Mouse (Mus musculus) heart, adult 9 months (tissue): ENCODE data around the gene Gmpr2.

ENCODE experiments used
- DNase-seq, 2 experiments: peaks; one replicate each; pipeline ENCODE4 v3.0.0; 2022; ENCODE audit warnings: low spot score in 2 of 2

Gene Gmpr2

DNA sequence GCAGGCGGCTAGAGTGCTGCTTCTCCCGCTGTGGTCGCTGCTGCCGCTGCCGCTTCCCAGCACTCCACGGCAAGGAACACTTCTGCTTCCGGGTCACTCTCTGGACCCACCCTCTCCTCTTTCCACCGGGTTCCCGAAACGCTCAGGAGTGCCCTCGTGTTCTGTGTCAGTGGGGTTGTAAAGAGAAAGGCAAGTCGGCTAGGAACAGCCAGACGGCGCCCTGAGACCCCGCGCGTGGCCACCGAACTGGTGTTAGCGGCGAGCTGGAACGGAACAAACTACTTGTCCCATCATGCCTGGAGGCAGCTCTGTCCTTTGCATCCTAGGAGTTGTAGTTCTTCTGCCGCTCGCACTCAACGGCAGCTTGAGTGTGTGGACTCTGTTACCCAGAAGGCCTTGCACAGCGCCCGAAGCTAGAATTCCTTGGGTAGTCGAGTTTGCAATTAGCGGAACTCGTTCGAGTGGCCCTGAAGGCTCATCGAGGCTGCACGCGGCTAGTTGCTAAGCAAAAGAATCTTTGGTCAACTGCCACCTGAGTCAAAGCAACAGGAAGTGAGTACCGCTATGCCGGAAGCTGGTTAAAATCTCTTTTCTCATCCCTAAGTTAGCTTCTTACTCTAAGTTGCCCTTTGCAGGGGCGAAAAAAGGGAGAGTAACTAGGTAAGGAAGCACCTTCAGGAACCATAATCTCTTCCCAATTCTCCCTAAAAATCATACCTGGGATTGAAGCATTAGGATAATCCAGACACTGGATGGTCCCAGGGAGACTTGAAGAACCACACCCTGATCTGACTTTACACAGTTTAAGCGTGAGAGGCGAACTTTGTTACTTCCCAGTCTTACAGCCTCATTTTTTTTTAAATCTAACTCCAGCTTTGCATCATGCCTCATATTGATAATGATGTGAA lies at the start of gene Gmpr2, which contains the start of gene Nedd8:
Gmpr2 (plus strand) TSS at position 109 of the 908 bp plus-strand sequence.
Nedd8 (minus strand) TSS at position 292 of the 908 bp plus-strand sequence.
- peak; percentile 95 for DNase-seq

DNA sequence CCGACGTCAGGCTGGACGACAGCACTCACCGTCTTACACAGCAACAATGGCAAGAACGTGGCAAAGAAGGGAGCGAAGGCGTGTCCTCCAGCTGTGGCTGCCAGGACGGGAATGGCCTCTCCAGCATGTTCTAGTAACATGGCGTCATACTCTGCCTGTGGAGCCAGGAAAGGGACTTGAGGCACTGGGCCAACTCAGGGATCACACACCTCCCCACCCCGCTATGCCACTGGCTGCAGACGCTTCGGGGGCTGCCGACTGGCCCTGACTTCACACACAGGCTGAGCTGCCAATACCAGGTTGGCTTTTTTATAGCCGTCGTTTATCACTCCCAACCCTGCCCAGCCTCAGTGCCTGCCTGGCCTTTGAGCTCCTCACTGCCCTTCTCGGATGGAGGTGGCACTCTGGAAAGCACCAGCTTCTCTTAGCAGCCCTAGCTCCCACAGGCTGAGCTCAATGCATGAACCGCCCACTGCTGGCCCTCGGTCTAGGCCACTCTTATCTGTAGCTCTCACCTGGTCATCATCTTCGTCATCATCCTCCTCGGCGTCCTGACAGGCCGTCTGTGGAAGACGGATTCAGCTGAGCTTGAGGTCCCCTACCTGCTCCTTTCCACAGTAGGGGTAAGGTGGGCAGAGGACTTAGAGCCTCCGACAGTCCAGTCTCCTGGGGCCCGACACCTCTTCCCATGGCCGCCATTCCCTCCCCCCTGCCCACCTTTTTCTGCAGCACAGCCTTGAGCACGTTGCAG lies 43.5 kb upstream of the Gmpr2 start:
- DNase-seq, result no peak

DNA sequence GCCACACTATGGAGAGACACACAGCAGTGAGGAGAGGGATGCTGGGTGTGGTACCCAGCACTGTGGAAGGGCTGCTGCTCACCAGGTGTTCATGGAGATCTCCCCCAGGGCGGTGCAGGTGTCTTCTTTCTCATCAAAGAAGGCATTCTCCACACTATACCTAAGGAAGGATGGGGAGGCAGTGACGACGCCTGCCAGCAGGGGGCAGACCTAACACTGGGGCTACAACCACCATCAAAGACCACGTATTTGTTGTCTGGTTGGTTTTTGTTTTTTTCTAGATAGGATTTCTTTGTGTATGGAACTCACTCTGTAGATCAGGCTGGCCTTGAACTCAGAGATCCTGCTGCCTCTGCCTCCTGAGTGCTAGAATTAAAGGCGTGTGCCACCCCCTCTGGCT lies 42.4 kb upstream of the Gmpr2 start:
- DNase-seq, result peak; percentile 36 to 41

DNA sequence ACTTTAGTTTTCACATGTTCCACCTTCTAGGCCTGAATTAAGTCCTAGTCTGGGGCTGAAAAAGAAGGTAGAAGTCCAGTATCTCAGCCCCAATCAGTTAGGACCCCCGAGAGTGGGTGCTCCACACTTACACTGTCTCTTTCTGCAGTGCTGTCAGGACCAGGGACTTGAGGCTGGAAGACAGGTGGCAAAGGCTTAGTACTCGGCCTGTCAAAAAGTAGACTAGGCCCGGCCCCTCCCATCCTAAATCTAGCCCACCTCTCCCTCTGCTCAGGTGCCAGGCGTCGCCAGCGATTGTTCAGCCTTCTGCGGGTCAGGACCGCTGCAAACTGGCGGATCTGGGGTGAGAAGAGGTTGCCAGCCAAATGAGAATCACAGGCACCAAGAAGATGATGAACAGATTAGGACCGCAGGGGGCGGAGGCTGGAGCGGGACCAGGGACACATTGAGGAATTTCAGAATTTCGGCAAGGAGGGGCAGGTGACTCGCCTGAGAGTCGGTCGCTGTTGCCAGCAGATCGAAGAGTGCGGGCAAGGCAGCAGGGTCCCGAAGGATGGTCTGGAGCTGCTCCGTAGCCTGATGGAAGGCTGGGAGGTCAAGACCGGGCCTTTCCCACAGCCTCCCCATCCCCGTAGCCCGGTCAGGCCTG lies 36.7 kb upstream of the Gmpr2 start:
- peak; percentile 34 to 37 for DNase-seq

DNA sequence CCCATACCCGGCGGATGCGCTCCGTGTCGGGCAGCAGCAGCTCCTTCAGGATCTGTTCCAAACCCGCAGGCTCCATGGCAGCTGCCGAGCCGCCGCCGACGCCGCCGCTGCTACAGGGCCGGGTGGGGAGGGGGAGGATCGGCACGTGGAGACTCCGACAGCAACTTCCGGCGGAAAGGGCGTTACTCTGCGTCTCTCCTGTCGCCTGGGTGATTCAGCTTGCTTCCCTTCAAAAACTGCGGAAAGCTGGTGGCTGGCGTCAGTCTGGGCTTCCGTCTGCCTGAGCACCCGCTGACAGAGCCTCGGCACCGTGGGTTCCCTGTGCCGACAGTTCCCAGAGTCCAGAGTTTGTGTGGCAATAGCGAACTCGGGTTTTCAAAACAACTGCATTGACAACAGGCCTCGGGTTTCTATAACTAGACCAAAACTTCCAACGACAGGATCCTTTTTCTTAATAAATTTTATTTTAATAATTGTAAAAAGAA lies 36.2 kb upstream of the Gmpr2 start, which contains the start of gene Ipo4:
Ipo4 (minus strand) TSS at position 435 of the 485 bp plus-strand sequence.
- peak; percentile 86 to 89 for DNase-seq

DNA sequence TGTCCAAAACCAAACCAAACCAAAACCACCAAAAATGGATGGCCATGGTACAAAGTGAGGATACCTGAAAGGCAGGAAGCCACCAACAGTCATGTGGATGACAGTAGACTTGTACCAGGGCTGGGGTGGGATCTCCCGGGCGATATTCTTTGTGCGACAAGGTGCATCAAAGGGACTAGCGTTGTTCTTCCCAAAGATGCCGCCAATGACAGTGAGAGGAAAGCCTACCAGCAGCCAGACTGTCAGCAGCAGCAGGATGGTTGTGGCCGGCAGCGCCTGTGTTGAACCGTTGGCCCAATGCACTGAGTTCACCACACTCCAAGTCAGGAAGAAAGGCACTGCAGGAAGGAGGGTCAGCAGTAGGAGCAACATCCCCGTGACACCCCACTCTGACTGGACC lies 33.9 kb upstream of the Gmpr2 start, which contains the start of gene Gm49378:
Gm49378 (minus strand) TSS at position 101 of the 400 bp plus-strand sequence.
- DNase-seq, result no peak

DNA sequence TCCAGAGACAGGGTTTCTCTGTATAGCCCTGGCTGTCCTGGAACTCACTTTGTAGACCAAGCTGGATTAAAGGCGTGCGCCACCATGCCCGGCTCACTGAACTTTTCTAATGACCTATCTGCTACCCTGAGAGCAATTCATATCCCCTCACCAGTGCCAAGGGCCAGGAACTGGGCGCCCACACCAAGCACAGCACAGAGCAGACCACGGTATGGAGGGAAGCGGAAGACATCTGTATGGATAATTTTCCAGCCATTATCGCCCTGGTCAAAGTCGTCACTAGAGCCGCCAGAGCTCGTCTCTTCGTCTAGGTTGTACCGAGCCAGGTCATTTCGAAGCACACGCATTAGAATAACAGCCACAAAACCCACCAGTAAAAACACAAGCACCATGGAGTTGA lies 30.9 kb upstream of the Gmpr2 start:
- no peak for DNase-seq

DNA sequence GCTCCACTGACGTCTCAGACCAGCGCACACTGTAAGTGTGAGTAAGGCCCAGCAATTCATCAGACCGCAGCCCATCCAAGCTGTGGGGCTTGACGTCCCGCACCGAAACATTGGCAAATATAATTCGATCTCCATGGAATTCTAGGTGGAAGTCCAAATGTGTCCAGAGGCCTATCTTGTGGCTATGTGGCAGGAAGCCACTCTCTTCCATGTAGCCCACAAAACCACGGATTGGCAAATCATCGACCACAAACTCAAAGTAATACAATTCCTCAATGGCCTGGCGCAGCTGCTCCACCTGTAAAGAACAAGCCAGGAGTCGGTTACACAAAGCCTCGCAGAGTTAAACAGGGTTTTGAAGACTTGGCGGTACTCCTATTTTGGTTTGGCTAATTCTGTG lies 30.4 kb upstream of the Gmpr2 start:
- no peak for DNase-seq

DNA sequence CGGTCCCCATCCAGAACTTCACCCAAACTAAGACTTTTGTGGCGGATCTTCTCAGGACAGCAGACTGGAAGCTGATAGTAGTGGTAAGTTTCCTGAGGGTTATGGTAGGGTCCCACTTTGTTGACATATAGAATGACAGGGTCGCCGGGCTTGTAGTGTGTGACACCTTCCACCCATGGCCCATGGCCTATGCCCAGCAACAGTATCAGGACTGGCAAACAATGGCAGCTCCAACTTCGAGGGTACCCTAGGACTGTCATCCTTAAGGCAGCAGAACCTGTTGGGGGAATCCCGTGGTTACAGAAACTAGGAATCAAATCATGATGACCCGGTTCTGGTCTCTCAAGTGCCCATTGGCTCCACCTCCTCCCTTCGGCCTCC lies 29.1 kb upstream of the Gmpr2 start:
- no peak for DNase-seq

DNA sequence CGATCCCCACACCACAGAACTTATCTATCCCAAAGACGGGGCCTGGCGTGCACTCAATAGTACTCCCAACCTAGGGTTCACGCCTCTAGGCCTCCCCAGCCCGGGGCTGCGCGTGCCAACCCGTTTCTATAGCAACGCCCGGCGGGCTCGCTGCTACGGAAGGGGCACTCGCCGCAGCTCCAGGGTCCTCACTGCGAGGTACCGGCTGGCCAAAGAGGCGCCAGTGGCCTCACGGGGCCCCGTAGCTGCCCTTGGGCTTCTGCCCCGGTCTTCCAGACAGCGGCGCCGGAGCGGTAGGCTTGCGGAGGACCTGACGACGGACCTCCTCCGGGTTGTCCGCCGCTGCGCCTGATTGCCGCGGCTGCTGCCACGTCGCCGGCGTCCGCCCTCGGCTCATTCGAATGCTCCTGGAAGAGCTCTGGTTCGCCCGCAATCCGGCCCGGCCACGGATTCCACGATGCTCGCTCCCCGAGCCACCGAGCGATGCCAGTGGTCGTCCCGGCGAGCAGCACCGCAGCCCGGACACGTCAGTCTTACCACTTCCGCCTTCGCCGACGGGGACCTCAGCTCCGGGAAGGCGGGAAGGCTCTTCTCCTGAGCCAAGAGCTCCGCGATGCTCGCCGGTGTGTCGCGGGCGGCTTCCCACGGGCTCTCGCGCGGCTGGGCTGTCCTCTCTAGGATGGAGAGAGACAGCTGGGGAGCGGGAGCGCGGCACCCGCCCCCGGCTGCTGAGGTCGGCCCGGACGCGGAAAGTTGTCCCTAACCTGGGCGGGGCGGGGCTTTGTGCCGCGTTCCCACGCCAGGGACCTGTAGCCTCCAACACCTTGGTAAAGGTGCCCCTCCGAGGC lies 28.5 kb upstream of the Gmpr2 start, which contains the start of gene Tm9sf1:
Tm9sf1 (minus strand) TSS at position 747 of the 848 bp plus-strand sequence.
- peak; percentile 91 to 93 for DNase-seq

DNA sequence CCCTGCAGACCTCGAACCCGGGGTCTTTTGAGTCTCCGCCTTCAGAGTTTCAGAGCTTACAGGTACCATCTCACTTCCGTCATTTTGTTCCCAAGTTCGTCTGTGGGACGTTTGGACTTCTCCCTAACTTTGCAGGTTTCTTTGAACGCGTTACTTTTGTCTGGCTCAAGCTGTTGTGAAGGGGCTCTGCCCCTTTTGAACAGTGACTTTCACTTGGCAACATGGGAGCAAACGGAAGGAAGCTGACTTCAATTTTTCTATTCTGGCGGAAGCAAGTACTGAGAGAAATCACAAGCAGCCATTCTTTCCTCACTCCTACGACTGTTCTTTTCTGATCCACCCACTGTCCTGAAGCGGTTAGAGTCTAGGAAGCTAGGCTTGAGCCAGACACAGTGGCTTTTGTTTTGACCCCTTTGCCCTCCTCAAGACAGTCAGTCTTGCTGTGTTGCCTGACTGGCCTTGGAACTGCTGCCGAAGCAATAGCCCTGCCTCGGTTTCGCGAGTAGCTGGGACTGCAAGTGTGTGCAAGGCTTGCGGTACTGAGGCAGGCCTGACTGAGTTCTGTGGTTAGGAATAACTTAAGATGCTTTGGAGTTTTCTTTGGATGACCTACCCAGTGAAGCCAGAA lies 27.4 kb upstream of the Gmpr2 start:
- no peak for DNase-seq

DNA sequence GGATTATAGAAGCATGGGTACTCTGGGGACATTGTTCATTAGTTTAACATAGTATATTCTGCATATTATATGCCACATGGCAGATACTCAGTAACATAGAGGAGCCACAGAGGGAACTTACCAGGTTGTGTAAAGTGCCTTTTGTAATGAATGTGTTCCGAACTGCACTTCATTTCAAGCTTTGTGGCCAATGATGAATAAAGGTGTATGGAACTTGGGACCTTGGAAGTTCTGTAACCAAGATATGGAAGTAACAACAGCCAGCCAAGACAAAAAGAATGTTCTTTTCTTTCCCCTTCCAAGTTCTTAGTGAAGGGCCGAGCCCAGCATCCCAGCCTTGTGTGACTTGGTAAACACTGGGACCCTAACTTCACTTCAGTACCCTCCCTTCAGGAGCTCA lies 21.9 kb upstream of the Gmpr2 start, which contains the start of gene Tssk4:
Tssk4 (plus strand) TSS at position 301 of the 400 bp plus-strand sequence.
- no peak for DNase-seq

DNA sequence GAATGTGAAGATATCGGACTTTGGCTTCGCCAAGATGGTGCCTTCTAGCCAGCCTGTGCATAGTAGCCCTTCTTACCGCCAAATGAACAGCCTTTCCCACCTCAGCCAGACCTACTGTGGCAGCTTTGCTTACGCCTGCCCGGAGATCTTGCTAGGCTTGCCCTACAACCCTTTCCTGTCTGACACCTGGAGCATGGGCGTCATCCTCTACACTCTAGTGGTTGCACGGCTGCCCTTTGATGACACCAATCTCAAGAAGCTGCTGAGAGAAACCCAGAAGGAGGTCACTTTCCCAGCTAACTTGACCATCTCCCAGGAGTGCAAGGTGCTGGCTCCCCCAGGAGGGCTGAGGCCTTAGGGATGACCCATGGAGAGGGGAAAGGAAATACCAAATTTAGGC lies 20.2 kb upstream of the Gmpr2 start:
- DNase-seq, result no peak

DNA sequence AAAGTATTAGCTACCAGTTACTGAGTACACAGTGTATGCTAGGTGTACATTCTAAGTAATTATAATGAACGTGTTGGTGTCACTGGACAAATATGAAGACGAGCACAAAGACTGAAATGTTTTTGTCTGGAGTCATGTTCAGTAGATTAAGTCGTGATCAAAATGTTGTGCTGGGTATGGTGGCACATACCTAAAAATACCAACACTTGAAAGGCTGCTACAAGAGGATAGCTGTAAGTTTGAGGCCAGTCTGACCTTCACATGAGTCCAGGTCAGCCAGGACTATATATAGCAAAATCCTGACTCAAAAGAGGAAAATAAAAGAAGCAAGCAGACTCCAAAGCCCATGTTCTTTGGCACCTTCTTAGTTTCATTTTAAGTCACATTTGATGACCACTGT lies 14.8 kb upstream of the Gmpr2 start:
- no peak for DNase-seq

DNA sequence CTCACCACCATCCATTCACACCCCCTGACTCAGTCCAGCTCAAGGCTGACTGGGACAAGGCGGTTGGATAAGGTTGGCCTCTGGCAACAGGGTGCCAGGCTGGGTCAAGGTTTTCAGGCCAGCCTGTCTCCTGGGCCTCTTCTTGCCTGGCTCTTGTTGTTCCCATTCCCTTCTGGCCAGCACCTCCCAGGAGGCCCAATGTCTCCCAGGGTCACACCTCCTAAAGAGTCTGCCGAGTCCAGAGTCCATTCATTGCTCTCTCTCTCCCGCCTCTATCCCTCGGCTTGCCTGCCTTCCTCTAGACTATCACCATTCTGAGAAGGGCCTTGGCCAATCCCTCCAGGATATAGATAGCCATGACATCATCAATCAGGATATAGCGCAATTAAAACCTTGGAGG lies 13.7 kb upstream of the Gmpr2 start:
- no peak for DNase-seq

DNA sequence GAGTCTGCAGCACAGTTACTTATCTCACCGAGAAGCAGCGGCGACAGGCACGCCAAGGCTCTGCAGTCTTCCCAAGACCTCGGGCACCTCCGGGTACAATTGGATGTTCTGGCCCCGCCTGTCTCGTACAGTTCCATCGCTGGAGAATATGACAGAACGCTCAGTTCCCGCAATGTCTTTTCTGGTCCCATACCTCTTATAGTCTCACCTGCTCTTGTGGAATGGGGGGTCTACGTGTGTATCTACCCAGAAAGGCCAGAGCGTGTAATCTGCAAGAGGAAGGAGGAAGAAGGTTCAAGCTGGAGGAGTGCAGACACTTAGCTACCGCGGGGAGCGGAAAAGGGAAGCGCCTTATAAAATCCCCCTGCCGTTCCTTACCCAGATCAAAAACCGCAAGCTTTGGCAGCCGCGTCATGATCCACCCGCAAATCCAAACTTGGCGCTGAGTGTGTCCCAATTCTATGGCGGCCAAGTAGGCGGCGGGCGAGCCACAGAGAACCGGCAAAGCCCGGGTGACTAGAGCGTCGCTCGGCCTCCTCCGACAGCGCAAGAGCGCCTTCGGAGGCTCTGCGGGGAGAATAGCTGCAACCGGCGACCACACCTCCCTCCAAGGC lies 11.7 kb upstream of the Gmpr2 start, which contains the start of gene Mdp1:
Mdp1 (minus strand) TSS at position 549 of the 614 bp plus-strand sequence.
- DNase-seq, result peak; percentile 54 to 70

DNA sequence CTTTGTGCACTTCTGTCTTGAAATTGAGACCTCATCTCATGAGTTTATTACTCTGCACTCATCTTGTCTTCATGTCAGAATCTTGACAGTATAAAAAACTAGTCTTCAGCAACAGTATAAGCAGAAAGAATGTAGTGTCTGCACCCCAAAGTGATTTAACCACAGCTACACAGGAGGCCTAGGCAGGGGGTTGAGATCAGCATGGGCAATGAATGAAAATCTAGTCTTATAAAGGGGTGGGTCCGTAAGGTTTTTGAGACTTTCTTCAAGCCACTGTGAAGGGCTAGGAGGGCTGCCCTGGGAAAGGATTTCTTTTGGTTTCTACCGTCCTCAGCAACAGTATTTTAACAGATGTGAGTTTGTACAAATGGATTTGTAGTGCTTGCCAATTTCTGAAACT lies 11.1 kb upstream of the Gmpr2 start:
- DNase-seq, result no peak

DNA sequence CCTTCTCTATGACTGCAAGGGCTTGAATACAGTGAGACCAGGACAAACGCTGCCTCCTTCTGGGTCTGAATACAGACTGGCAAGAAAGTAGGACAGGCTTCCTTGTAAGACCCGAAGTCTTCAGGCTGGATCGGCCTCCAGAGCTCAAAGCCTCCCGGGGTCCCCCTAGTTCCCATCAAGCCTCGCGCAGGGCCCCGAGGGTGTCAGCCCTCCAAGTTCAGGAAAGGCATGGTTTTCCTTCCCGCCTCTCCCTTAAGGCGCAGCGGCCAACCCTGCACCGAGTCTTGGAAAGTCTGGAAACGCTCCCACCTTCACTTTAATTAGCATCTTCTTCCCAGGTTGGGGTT lies 282 bp upstream of the Gmpr2 start:
- no peak for DNase-seq

DNA sequence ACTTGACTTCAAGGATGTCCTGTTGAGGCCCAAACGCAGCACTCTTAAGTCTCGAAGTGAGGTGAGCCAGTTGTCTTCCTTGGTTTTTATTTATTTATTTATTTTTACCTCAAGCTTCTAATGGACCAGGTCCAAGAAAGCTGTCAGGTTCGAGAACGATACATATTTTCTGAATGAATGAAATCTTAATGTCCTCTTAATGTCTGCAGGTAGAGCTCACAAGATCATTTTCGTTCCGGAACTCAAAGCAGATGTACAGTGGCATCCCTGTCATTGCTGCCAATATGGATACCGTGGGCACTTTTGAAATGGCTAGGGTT lies 960 bp downstream of the Gmpr2 start:
- no peak for DNase-seq

DNA sequence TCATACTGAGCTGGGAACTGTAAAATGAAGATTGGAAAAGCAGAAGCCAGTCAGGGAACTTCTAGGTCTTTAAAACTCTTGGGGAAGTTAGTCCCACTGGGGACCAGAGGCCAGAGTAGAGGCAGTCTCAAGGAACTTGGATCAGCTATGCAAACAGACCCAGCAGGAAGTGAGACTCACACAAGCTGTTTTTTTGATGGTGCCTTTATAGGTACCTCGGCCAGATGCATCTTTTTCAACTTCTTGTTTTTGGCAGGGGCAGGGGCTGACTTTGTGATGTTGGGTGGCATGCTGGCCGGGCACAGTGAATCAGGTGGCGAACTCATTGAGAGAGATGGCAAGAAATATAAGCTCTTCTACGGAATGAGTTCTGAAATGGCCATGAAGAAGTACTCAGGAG lies 5.9 kb downstream of the Gmpr2 start:
- no peak for DNase-seq
